Mouse (Mus musculus): ENCODE data around the gene Rpl13a. TPM values are rescaled to one million over a fixed set of nuclear protein-coding genes. Genes with fewer than 3 reads are reported as not detected.
"Not testable (repeated sequence)": the region's sequence is repeated elsewhere in the genome, so short reads cannot be mapped to it uniquely, and the experiment has no call there.

The Rpl13a gene
- polyA plus RNA-seq, 1 experiment from 2014 or later = 602 TPM

GRCm38 (mm10) chr7:45133446-45134159 is 5.0 kb upstream of the Rpl13a start:
- Histone ChIP-seq H3K4me3 (ENCODE audit: low read depth, low read length) (no peak overlapping the region), H3K4me2 (ENCODE audit: low read length) (no peak overlapping the region), H3K27ac (ENCODE audit: low read length) (no peak overlapping the region), H3K36me3 (ENCODE audit: control insufficient read depth, insufficient read depth, low read length) (no peaks in the 10 kb centered on the region), H3K9me3 (replicated peaks; ENCODE audit: control insufficient read depth, low read length, poor library complexity, severe bottlenecking) (no peaks in the 10 kb centered on the region; the same call in 1 of the 2 replicates), H3K4me1 (ENCODE audit: control insufficient read depth, insufficient read depth, low read length) (peaks cover 10% of the 10 kb centered on the region), H3K27me3 (ENCODE audit: control insufficient read depth, insufficient read depth, low read depth, low read length) (peaks cover 14% of the 10 kb centered on the region), H3K9ac (ENCODE audit: low read depth, low read length) (no peak overlapping the region)
- ATAC-seq = no peak
- WGBS = 74% methylated on average over 8 of the region's 8 CpGs

GRCm38 (mm10) chr7:45131850-45132249 is 3.3 kb upstream of the Rpl13a start:
- Histone ChIP-seq H3K4me2 (ENCODE audit: low read length) (no peak overlapping the region), H3K36me3 (ENCODE audit: control insufficient read depth, insufficient read depth, low read length) (peaks cover under 1% of the 10 kb centered on the region; the same call in 1 of the 2 replicates), H3K9ac (ENCODE audit: low read depth, low read length) (no peak overlapping the region), H3K9me3 (replicated peaks; ENCODE audit: control insufficient read depth, low read length, poor library complexity, severe bottlenecking) (no peaks in the 10 kb centered on the region; the same call in 1 of the 2 replicates), H3K27me3 (ENCODE audit: control insufficient read depth, insufficient read depth, low read depth, low read length) (peaks cover 7% of the 10 kb centered on the region), H3K27ac (ENCODE audit: low read length) (no peak overlapping the region), H3K4me3 (ENCODE audit: low read depth, low read length) (no peak overlapping the region), H3K4me1 (ENCODE audit: control insufficient read depth, insufficient read depth, low read length) (peaks cover 19% of the 10 kb centered on the region)
- ATAC-seq = no peak
- WGBS = 76% methylated on average over 11 of the region's 11 CpGs

GRCm38 (mm10) chr7:45129776-45130512 is 1.4 kb upstream of the Rpl13a start:
- Histone ChIP-seq H3K9ac (ENCODE audit: low read depth, low read length) (peak overlapping the region; percentile 67; the same call in 1 of the 2 replicates), H3K36me3 (ENCODE audit: control insufficient read depth, insufficient read depth, low read length) (peaks cover 18% of the 10 kb centered on the region), H3K27ac (ENCODE audit: low read length) (peak overlapping the region; percentile 91), H3K27me3 (ENCODE audit: control insufficient read depth, insufficient read depth, low read depth, low read length) (no peaks in the 10 kb centered on the region), H3K9me3 (replicated peaks; ENCODE audit: control insufficient read depth, low read length, poor library complexity, severe bottlenecking) (no peaks in the 10 kb centered on the region; the same call in 1 of the 2 replicates), H3K4me1 (ENCODE audit: control insufficient read depth, insufficient read depth, low read length) (peaks cover 26% of the 10 kb centered on the region), H3K4me2 (ENCODE audit: low read length) (peak overlapping the region; percentile 78), H3K4me3 (ENCODE audit: low read depth, low read length) (peak overlapping the region; percentile 48)
- ATAC-seq = no peak
- WGBS = 55% methylated on average over 15 of the region's 15 CpGs

GRCm38 (mm10) chr7:45129318-45129717 is 757 bp upstream of the Rpl13a start:
- ATAC-seq = no peak
- H3K27me3 ChIP-seq (ENCODE audit: control insufficient read depth, insufficient read depth, low read depth, low read length) = no peaks in the 10 kb centered on the region
- under 1% methylated on average over 17 of the region's 17 CpGs for WGBS
- peak overlapping the region; percentile 78 for H3K4me2 ChIP-seq (ENCODE audit: low read length)
- H3K27ac ChIP-seq (ENCODE audit: low read length) = peak overlapping the region; percentile 91
- peak overlapping the region; percentile 48 for H3K4me3 ChIP-seq (ENCODE audit: low read depth, low read length)
- no peaks in the 10 kb centered on the region; the same call in 1 of the 2 replicates for H3K9me3 ChIP-seq (replicated peaks; ENCODE audit: control insufficient read depth, low read length, poor library complexity, severe bottlenecking)
- peak overlapping the region; percentile 67 for H3K9ac ChIP-seq (ENCODE audit: low read depth, low read length)
- H3K36me3 ChIP-seq (ENCODE audit: control insufficient read depth, insufficient read depth, low read length) = peaks cover 18% of the 10 kb centered on the region
- peaks cover 31% of the 10 kb centered on the region for H3K4me1 ChIP-seq (ENCODE audit: control insufficient read depth, insufficient read depth, low read length)

- Histone ChIP-seq H3K27ac (ENCODE audit: low read length) (peak overlapping the region; percentile 90), H3K9me3 (replicated peaks; ENCODE audit: control insufficient read depth, low read length, poor library complexity, severe bottlenecking) (no peaks in the 10 kb centered on the region), H3K9ac (ENCODE audit: low read depth, low read length) (peak overlapping the region; percentile 96), H3K4me3 (ENCODE audit: low read depth, low read length) (peak overlapping the region; percentile 87), H3K36me3 (ENCODE audit: control insufficient read depth, insufficient read depth, low read length) (peaks cover 20% of the 10 kb centered on the region), H3K4me1 (ENCODE audit: control insufficient read depth, insufficient read depth, low read length) (peaks cover 38% of the 10 kb centered on the region), H3K4me2 (ENCODE audit: low read length) (peak overlapping the region; percentile 71), H3K27me3 (ENCODE audit: control insufficient read depth, insufficient read depth, low read depth, low read length) (no peaks in the 10 kb centered on the region)
- WGBS = under 1% methylated on average over 6 of the region's 6 CpGs
- no peak for ATAC-seq
These were observed 799 bp downstream of the Rpl13a start for GRCm38 (mm10) chr7:45127700-45128224.

GRCm38 (mm10) chr7:45126844-45127699 is 1.5 kb downstream of the Rpl13a start:
- Histone ChIP-seq H3K9me3 (replicated peaks; ENCODE audit: control insufficient read depth, low read length, poor library complexity, severe bottlenecking) (no peaks in the 10 kb centered on the region), H3K27me3 (ENCODE audit: control insufficient read depth, insufficient read depth, low read depth, low read length) (no peaks in the 10 kb centered on the region), H3K9ac (ENCODE audit: low read depth, low read length) (peak overlapping the region; percentile 96), H3K4me3 (ENCODE audit: low read depth, low read length) (peak overlapping the region; percentile 87), H3K4me2 (ENCODE audit: low read length) (peak overlapping the region; percentile 71), H3K4me1 (ENCODE audit: control insufficient read depth, insufficient read depth, low read length) (peaks cover 41% of the 10 kb centered on the region), H3K36me3 (ENCODE audit: control insufficient read depth, insufficient read depth, low read length) (peaks cover 25% of the 10 kb centered on the region), H3K27ac (ENCODE audit: low read length) (peak overlapping the region; percentile 90)
- no peak for ATAC-seq
- 49% methylated on average over 21 of the region's 21 CpGs for WGBS

GRCm38 (mm10) chr7:45126147-45126843 is 2.3 kb downstream of the Rpl13a start:
- Histone ChIP-seq H3K9me3 (replicated peaks; ENCODE audit: control insufficient read depth, low read length, poor library complexity, severe bottlenecking) (no peaks in the 10 kb centered on the region), H3K4me2 (ENCODE audit: low read length) (no peak overlapping the region; the same call in 1 of the 2 replicates), H3K4me3 (ENCODE audit: low read depth, low read length) (no peak overlapping the region; the same call in 1 of the 2 replicates), H3K36me3 (ENCODE audit: control insufficient read depth, insufficient read depth, low read length) (peaks cover 33% of the 10 kb centered on the region), H3K27ac (ENCODE audit: low read length) (peak overlapping the region; percentile 37; the same call in 1 of the 2 replicates), H3K27me3 (ENCODE audit: control insufficient read depth, insufficient read depth, low read depth, low read length) (no peaks in the 10 kb centered on the region), H3K4me1 (ENCODE audit: control insufficient read depth, insufficient read depth, low read length) (peaks cover 46% of the 10 kb centered on the region), H3K9ac (ENCODE audit: low read depth, low read length) (peak overlapping the region; percentile 96; the same call in 1 of the 2 replicates)
- 77% methylated on average over 17 of the region's 17 CpGs for WGBS
- no peak for ATAC-seq

- not testable (repeated sequence) for H3K4me3 ChIP-seq (ENCODE audit: low read depth, low read length); H3K9me3 ChIP-seq (replicated peaks; ENCODE audit: control insufficient read depth, low read length, poor library complexity, severe bottlenecking); H3K27ac ChIP-seq (ENCODE audit: low read length); H3K4me2 ChIP-seq (ENCODE audit: low read length); H3K27me3 ChIP-seq (ENCODE audit: control insufficient read depth, insufficient read depth, low read depth, low read length); ATAC-seq; H3K9ac ChIP-seq (ENCODE audit: low read depth, low read length)
- H3K4me1 ChIP-seq (ENCODE audit: control insufficient read depth, insufficient read depth, low read length) = peaks cover 46% of the 10 kb centered on the region
- H3K36me3 ChIP-seq (ENCODE audit: control insufficient read depth, insufficient read depth, low read length) = peaks cover 38% of the 10 kb centered on the region
- WGBS = 64% methylated on average over 5 of the region's 5 CpGs
These were observed 2.9 kb downstream of the Rpl13a start for GRCm38 (mm10) chr7:45125649-45126048.
